Mouse (Mus musculus): ENCODE data around the gene Plekhg5. TPM values are rescaled to one million over a fixed set of nuclear protein-coding genes. Genes with fewer than 3 reads are reported as not detected.

Gene Plekhg5
- polyA plus RNA-seq, 1 experiment from 2014 or later, result 13.8 TPM

- peaks cover 25% of the 10 kb centered on the region for H3K4me1 ChIP-seq (ENCODE audit: control insufficient read depth, insufficient read depth, low read depth, low read length)
Observed at GRCm38 (mm10) chr4:152126026-152126920, 54.0 kb downstream of the Plekhg5 start.

GRCm38 (mm10) chr4:152127884-152128283 lies 55.6 kb downstream of the Plekhg5 start:
- ATAC-seq, result no peak
- whole genome bisulfite sequencing, result 79% methylated on average over 11 of the region's 11 CpGs

More at GRCm38 (mm10) chr4:152126026-152126920, 54.0 kb downstream of the Plekhg5 start:
- WGBS, result 3% methylated on average over 60 of the region's 65 CpGs
- Histone ChIP-seq H3K9me3 (ENCODE audit: control insufficient read depth, low read length) (no peaks in the 10 kb centered on the region), H3K27ac (ENCODE audit: low read depth, low read length) (no peak overlapping the region), H3K4me2 (ENCODE audit: low read length) (peak overlapping the region; percentile 54), H3K36me3 (ENCODE audit: control insufficient read depth, insufficient read depth, low read length) (no peaks in the 10 kb centered on the region), H3K4me3 (ENCODE audit: low read length) (peak overlapping the region; percentile 34), H3K9ac (ENCODE audit: low read depth, low read length) (peak overlapping the region; percentile 61), H3K27me3 (replicated peaks; ENCODE audit: control insufficient read depth, insufficient read depth, low read length) (peaks cover 88% of the 10 kb centered on the region)
- ATAC-seq, result no peak

GRCm38 (mm10) chr4:152128784-152129183 lies 56.5 kb downstream of the Plekhg5 start:
- Histone ChIP-seq H3K36me3 (ENCODE audit: control insufficient read depth, insufficient read depth, low read length) (no peaks in the 10 kb centered on the region), H3K27ac (ENCODE audit: low read depth, low read length) (no peak overlapping the region), H3K9me3 (ENCODE audit: control insufficient read depth, low read length) (no peaks in the 10 kb centered on the region), H3K4me3 (ENCODE audit: low read length) (no peak overlapping the region), H3K9ac (ENCODE audit: low read depth, low read length) (no peak overlapping the region), H3K27me3 (replicated peaks; ENCODE audit: control insufficient read depth, insufficient read depth, low read length) (peaks cover 85% of the 10 kb centered on the region), H3K4me1 (ENCODE audit: control insufficient read depth, insufficient read depth, low read depth, low read length) (peaks cover 28% of the 10 kb centered on the region), H3K4me2 (ENCODE audit: low read length) (no peak overlapping the region)
- WGBS, result 60% methylated on average over 5 of the region's 5 CpGs
- ATAC-seq, result no peak

More at GRCm38 (mm10) chr4:152127884-152128283, 55.6 kb downstream of the Plekhg5 start:
- H3K9ac ChIP-seq (ENCODE audit: low read depth, low read length), result no peak overlapping the region
- no peaks in the 10 kb centered on the region for H3K9me3 ChIP-seq (ENCODE audit: control insufficient read depth, low read length)
- H3K4me1 ChIP-seq (ENCODE audit: control insufficient read depth, insufficient read depth, low read depth, low read length), result peaks cover 28% of the 10 kb centered on the region
- H3K4me2 ChIP-seq (ENCODE audit: low read length), result no peak overlapping the region
- peaks cover 87% of the 10 kb centered on the region for H3K27me3 ChIP-seq (replicated peaks; ENCODE audit: control insufficient read depth, insufficient read depth, low read length)
- no peaks in the 10 kb centered on the region for H3K36me3 ChIP-seq (ENCODE audit: control insufficient read depth, insufficient read depth, low read length)
- H3K27ac ChIP-seq (ENCODE audit: low read depth, low read length), result no peak overlapping the region
- H3K4me3 ChIP-seq (ENCODE audit: low read length), result no peak overlapping the region

GRCm38 (mm10) chr4:152129395-152129930 lies 57.2 kb downstream of the Plekhg5 start:
- no peak overlapping the region for H3K4me3 ChIP-seq (ENCODE audit: low read length)
- WGBS, result 30% methylated on average over 13 of the region's 13 CpGs
- no peak for ATAC-seq

GRCm38 (mm10) chr4:152130771-152131653 lies 58.7 kb downstream of the Plekhg5 start:
- Histone ChIP-seq H3K4me3 (ENCODE audit: low read length) (peak overlapping the region; percentile 33), H3K9me3 (ENCODE audit: control insufficient read depth, low read length) (no peaks in the 10 kb centered on the region), H3K4me1 (ENCODE audit: control insufficient read depth, insufficient read depth, low read depth, low read length) (peaks cover 17% of the 10 kb centered on the region), H3K27me3 (replicated peaks; ENCODE audit: control insufficient read depth, insufficient read depth, low read length) (peaks cover 73% of the 10 kb centered on the region), H3K27ac (ENCODE audit: low read depth, low read length) (no peak overlapping the region), H3K9ac (ENCODE audit: low read depth, low read length) (peak overlapping the region; percentile 22; the same call in 1 of the 2 replicates), H3K4me2 (ENCODE audit: low read length) (peak overlapping the region; percentile 57), H3K36me3 (ENCODE audit: control insufficient read depth, insufficient read depth, low read length) (no peaks in the 10 kb centered on the region)
- ATAC-seq, result peak; percentile 86
- WGBS, result under 1% methylated on average over 77 of the region's 85 CpGs

More at GRCm38 (mm10) chr4:152129395-152129930, 57.2 kb downstream of the Plekhg5 start:
- Histone ChIP-seq H3K36me3 (ENCODE audit: control insufficient read depth, insufficient read depth, low read length) (no peaks in the 10 kb centered on the region), H3K9ac (ENCODE audit: low read depth, low read length) (no peak overlapping the region), H3K4me1 (ENCODE audit: control insufficient read depth, insufficient read depth, low read depth, low read length) (peaks cover 28% of the 10 kb centered on the region), H3K4me2 (ENCODE audit: low read length) (no peak overlapping the region), H3K27me3 (replicated peaks; ENCODE audit: control insufficient read depth, insufficient read depth, low read length) (peaks cover 85% of the 10 kb centered on the region), H3K9me3 (ENCODE audit: control insufficient read depth, low read length) (no peaks in the 10 kb centered on the region), H3K27ac (ENCODE audit: low read depth, low read length) (no peak overlapping the region)

GRCm38 (mm10) chr4:152131809-152132771 lies 59.8 kb downstream of the Plekhg5 start:
- no peak for ATAC-seq
- peak overlapping the region; percentile 1; the same call in 1 of the 2 replicates for H3K4me2 ChIP-seq (ENCODE audit: low read length)
- H3K4me3 ChIP-seq (ENCODE audit: low read length), result no peak overlapping the region; the same call in 1 of the 2 replicates

GRCm38 (mm10) chr4:152132772-152133169 lies 60.5 kb downstream of the Plekhg5 start:
- 30% methylated on average over 10 of the region's 10 CpGs for WGBS
- no peaks in the 10 kb centered on the region for H3K36me3 ChIP-seq (ENCODE audit: control insufficient read depth, insufficient read depth, low read length)
- H3K4me1 ChIP-seq (ENCODE audit: control insufficient read depth, insufficient read depth, low read depth, low read length), result peaks cover 11% of the 10 kb centered on the region
- H3K9me3 ChIP-seq (ENCODE audit: control insufficient read depth, low read length), result no peaks in the 10 kb centered on the region
- H3K4me3 ChIP-seq (ENCODE audit: low read length), result no peak overlapping the region
- no peak for ATAC-seq
- no peak overlapping the region for H3K4me2 ChIP-seq (ENCODE audit: low read length)
- H3K27me3 ChIP-seq (replicated peaks; ENCODE audit: control insufficient read depth, insufficient read depth, low read length), result peaks cover 58% of the 10 kb centered on the region
- H3K9ac ChIP-seq (ENCODE audit: low read depth, low read length), result no peak overlapping the region
- H3K27ac ChIP-seq (ENCODE audit: low read depth, low read length), result no peak overlapping the region

More at GRCm38 (mm10) chr4:152131809-152132771, 59.8 kb downstream of the Plekhg5 start:
- 5% methylated on average over 50 of the region's 50 CpGs for WGBS
- H3K9ac ChIP-seq (ENCODE audit: low read depth, low read length), result no peak overlapping the region
- H3K9me3 ChIP-seq (ENCODE audit: control insufficient read depth, low read length), result no peaks in the 10 kb centered on the region
- H3K4me1 ChIP-seq (ENCODE audit: control insufficient read depth, insufficient read depth, low read depth, low read length), result peaks cover 11% of the 10 kb centered on the region
- peaks cover 65% of the 10 kb centered on the region for H3K27me3 ChIP-seq (replicated peaks; ENCODE audit: control insufficient read depth, insufficient read depth, low read length)
- H3K27ac ChIP-seq (ENCODE audit: low read depth, low read length), result no peak overlapping the region
- no peaks in the 10 kb centered on the region for H3K36me3 ChIP-seq (ENCODE audit: control insufficient read depth, insufficient read depth, low read length)

- Histone ChIP-seq H3K36me3 (ENCODE audit: control insufficient read depth, insufficient read depth, low read length) (no peaks in the 10 kb centered on the region), H3K27me3 (replicated peaks; ENCODE audit: control insufficient read depth, insufficient read depth, low read length) (peaks cover 56% of the 10 kb centered on the region), H3K4me2 (ENCODE audit: low read length) (no peak overlapping the region), H3K4me1 (ENCODE audit: control insufficient read depth, insufficient read depth, low read depth, low read length) (peaks cover 12% of the 10 kb centered on the region), H3K9me3 (ENCODE audit: control insufficient read depth, low read length) (no peaks in the 10 kb centered on the region), H3K9ac (ENCODE audit: low read depth, low read length) (no peak overlapping the region), H3K4me3 (ENCODE audit: low read length) (no peak overlapping the region), H3K27ac (ENCODE audit: low read depth, low read length) (no peak overlapping the region)
- no peak for ATAC-seq
- 50% methylated on average over 5 of the region's 5 CpGs for WGBS
Observed at GRCm38 (mm10) chr4:152133213-152133612, 60.9 kb downstream of the Plekhg5 start.

Data from hindbrain, embryonic 16.5 days (tissue).